Mouse (Mus musculus) MEL-GATA-1-ER (cell line): ENCODE measurements around the gene Clcn1.

Experiments
- DNase-seq: peaks from one replicate; pipeline ENCODE4 v3.0.0-alpha.2; 2012; ENCODE audit warnings: low read depth; ENCODE audit errors: extremely low read depth

The Clcn1 gene

DNA sequence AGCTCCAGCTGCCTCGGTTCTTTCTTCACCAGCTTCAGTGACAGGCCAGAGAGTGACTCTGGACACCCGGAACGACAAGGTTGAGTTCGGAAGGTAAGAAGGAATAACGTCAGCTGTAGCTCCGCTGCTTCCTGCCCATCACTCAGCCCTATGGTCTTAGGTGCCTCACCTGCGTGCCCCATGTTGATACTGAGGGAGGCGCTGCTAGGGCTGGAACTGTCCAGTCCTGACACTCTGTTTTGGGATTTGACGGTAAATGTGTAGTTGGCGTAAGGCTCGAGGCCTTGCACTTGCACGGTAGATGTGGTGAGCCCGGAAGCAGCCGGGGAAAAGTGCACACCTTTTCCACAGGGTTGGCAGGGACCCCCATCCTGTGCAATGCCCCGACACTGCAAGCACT is 78.1 kb downstream of the Clcn1 start:
- DNase-seq: no peak

DNA sequence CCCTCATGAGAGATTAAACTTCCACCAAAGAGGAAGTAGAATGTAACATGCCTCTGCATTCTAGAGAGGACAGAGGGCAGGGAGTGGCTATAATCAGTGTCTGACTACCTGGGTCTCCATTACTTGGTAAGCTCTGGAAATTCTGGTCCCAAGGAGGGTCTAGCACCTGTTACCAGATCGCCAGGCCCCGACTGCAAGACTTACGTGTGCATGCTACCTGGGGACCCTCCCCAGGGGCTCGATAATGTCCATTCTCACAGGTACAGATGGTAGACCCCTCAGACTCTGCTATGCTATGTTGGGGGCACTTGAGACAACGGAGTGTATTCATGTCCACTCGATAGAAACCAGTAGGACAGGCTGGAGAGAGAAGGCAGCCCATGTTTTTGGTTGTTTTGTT is 78.7 kb downstream of the Clcn1 start:
- DNase-seq: no peak
